Mouse (Mus musculus) spleen, adult 10 weeks (tissue): ENCODE measurements around the gene Car11. TPM values are rescaled to one million over a fixed set of nuclear protein-coding genes. Genes with fewer than 3 reads are reported as not detected.

ENCODE experiments used
- polyA plus RNA-seq: library from polyadenylated mRNA; stranded (reverse); fragments of 350-450 nt; fragmentation: Illumina TruSeq; extraction: RNeasy Lipid Tissue Mini Kit (QIAGEN cat#74804); gene quantifications from one replicate; pipeline ENCODE4 v1.2.3, GENCODE M21; 2015; ENCODE audit warnings: low replicate concordance; ENCODE audit not compliant: insufficient read depth

Car11 gene
- 0.83 TPM for polyA plus RNA-seq

GRCm38 (mm10) chr7:45699523-45700141 is at the start of gene Car11:
Gene Car11, plus strand, starts transcription at chr7:45699843.

GRCm38 (mm10) chr7:45666161-45666560 is 33.5 kb upstream of the Car11 start, which contains the start of gene Fut2:
Gene Fut2, minus strand, starts transcription at chr7:45666394.

DNA sequence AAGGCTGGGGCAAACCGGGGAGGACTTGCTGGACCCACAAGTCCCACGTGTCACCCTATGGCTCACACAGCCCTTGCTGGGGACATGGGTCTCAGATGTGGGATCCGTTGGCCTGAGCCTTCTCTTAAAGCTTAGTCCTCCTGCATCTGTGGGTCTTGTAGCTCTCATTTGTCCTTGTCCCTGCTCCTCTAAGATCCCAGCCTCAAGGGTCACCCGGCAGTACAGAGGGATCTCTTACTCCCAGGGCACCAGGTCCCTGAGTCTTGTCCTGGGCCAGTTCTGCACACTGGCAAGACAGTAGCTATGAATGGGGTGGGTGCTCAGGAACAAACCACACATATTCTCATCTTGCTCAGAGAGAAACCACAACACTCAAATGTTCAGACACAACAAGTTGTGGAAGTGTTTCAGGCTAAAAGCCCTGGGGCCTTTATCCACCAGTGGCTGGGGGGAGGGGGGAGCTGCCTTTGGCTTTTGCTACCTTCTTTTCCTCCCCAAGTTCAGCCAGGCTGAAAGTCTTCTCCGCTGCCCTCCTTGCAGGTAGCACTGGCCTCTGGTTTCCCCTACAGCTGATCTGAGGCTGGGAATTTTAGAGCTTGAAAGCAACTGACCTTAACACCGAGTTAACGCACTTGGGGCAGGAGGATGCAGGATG is 16.1 kb upstream of the Car11 start, which contains the start of gene Ntn5:
TSS of gene Ntn5 (plus strand) at position 627 of the 655 bp plus-strand sequence.

GRCm38 (mm10) chr7:45693921-45694591 is 5.6 kb upstream of the Car11 start, which contains the start of gene Sec1:
Gene Sec1, minus strand, starts transcription at chr7:45694402.

GRCm38 (mm10) chr7:45704730-45705442 is 5.2 kb downstream of the Car11 start, which contains the start of gene Dbp:
Gene Dbp, plus strand, starts transcription at chr7:45705088.

DNA sequence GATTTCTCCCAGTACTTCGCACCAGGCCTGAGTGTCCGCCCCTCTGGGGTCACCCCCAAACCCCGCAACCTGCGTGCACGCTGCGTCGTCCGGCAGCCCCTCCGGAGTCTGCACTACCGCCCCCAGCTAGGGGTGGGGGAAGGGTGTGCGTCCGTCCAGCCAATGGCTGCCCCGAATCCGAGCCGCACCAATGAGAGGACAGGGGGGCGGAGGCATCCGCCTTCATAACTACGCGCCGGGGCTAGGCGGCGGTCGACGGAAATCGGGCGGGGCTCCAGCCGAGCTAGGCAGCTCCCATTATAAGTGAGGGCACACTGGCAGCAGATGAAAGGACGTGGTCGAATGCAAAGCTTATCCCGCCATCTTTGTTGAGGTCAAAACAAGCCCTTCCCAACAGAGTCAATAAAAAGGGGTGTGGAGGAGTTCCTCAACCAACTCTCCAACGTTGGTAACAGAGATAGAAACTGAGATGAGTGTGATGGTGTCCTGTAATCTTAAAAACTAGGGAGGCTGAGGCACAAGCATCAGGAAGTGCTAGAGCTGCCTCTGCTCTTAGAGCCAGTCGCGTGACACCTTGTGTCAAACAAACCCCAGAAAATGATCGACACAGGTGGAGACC is 15.6 kb downstream of the Car11 start, which contains the start of gene Rpl18:
TSS of gene Rpl18 (plus strand) at position 368 of the 619 bp plus-strand sequence.

DNA sequence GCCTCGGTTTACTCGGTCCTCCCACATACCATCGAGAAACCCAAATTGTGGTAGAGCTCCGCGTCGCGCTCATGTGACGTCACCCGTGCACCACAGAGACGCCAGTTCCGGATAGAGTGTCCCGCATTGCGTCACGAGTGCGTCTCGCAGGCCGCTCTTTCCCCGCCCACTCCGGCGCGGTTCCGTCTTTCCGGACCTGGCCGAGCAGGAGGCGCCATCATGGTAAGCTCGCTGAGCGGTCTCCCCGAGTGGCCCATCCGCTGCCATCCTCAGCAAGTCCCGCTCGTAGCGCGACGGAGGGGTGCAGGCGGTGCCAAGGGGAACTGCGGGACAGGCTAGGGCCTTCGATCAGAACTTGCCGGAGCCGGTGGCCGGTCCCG is 18.3 kb downstream of the Car11 start, which contains the start of gene Sphk2:
TSS of gene Sphk2 (minus strand) at position 85 of the 380 bp plus-strand sequence.

DNA sequence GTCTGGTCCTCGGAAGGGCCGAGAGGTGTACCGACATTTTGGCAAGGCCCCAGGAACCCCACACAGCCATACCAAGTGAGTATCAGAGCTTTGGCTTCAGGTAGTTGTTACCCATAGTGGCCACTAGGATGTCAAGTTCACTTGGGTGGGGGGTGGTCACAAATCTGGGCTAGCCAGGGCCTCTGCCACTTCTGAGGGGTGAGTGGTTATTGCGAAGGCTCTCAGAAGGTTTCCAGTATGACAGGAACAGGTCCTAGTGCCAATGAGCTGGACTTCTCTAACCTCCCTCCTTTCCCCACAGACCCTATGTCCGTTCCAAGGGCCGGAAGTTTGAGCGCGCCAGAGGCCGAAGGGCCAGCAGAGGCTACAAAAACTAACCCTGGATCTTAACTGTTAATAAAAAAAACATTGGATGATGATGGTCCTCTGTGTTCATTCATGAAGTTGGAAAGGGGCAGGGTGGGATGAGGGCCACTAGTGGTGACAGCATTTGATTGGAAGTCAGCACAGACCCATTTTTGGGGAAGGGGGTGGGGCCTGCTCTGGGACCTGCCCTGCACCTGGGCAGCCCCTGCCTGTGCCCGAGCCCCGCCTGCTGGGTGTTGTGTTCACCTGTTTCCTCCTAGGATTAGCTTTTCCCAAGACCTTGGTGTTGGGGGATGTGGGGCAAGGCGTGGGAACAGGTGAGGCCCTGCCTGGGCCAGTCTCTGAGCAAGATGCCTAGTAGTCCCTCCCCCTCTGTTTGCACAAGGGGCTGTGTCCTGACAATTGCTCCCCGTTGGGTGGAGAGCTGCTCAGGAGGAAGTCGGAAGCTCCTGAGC is 21.0 kb downstream of the Car11 start, which contains the start of gene Fam83e:
TSS of gene Fam83e (plus strand) at position 800 of the 821 bp plus-strand sequence.

GRCm38 (mm10) chr7:45725713-45726112 is 26.1 kb downstream of the Car11 start, which contains the start of gene Spaca4:
Gene Spaca4, minus strand, starts transcription at chr7:45725813.

Other genes starting within 250 kb of the Car11 start
- gene Ftl1, start 240.0 kb upstream of the Car11 start, polyA plus RNA-seq: 761 TPM
- gene Bax, start 232.9 kb upstream of the Car11 start, polyA plus RNA-seq: 41.1 TPM
- gene Tulp2, start 218.0 kb upstream of the Car11 start, polyA plus RNA-seq: 0.11 TPM
- gene Gm45808, start 213.0 kb upstream of the Car11 start, polyA plus RNA-seq: not detected
- gene Dhdh, start 211.0 kb upstream of the Car11 start, polyA plus RNA-seq: 6.0 TPM
- 82.9 TPM for gene Nucb1, start 189.4 kb upstream of the Car11 start, polyA plus RNA-seq
- gene Ppp1r15a, start 173.6 kb upstream of the Car11 start, polyA plus RNA-seq: 28.5 TPM
- gene Plekha4, start 173.5 kb upstream of the Car11 start, polyA plus RNA-seq: 3.0 TPM
- 0.86 TPM for gene Hsd17b14, start 144.9 kb upstream of the Car11 start, polyA plus RNA-seq
- 27.9 TPM for gene Bcat2, start 129.7 kb upstream of the Car11 start, polyA plus RNA-seq
- gene Fgf21, start 84.4 kb upstream of the Car11 start, polyA plus RNA-seq: not detected
- gene Fut1, start 82.6 kb upstream of the Car11 start, polyA plus RNA-seq: 0.51 TPM
- 0.46 TPM for gene Izumo1, start 78.0 kb upstream of the Car11 start, polyA plus RNA-seq
- 2.6 TPM for gene Rasip1, start 72.4 kb upstream of the Car11 start, polyA plus RNA-seq
- 1.0 TPM for gene Mamstr, start 59.9 kb upstream of the Car11 start, polyA plus RNA-seq
- not detected for gene Fut2, start 33.4 kb upstream of the Car11 start, polyA plus RNA-seq
- gene Ntn5, start 15.8 kb upstream of the Car11 start, polyA plus RNA-seq: not detected
- gene Sec1, start 5.4 kb upstream of the Car11 start, polyA plus RNA-seq: 0.12 TPM
- gene Dbp, start 5.2 kb downstream of the Car11 start, polyA plus RNA-seq: 14.8 TPM
- gene Rpl18, start 15.6 kb downstream of the Car11 start, polyA plus RNA-seq: 565 TPM
- gene Sphk2, start 18.2 kb downstream of the Car11 start, polyA plus RNA-seq: 5.7 TPM
- 0.17 TPM for gene Fam83e, start 21.4 kb downstream of the Car11 start, polyA plus RNA-seq
- gene Spaca4, start 26.0 kb downstream of the Car11 start, polyA plus RNA-seq: not detected
- not detected for gene Lmtk3, start 83.9 kb downstream of the Car11 start, polyA plus RNA-seq
- gene Sult2b1, start 84.8 kb downstream of the Car11 start, polyA plus RNA-seq: 0.25 TPM
- 52.5 TPM for gene Cyth2, start 114.7 kb downstream of the Car11 start, polyA plus RNA-seq
- gene Kcnj14, start 124.9 kb downstream of the Car11 start, polyA plus RNA-seq: not detected
- gene Grwd1, start 131.1 kb downstream of the Car11 start, polyA plus RNA-seq: 9.6 TPM
- 76.4 TPM for gene Kdelr1, start 172.9 kb downstream of the Car11 start, polyA plus RNA-seq
- 0.11 TPM for gene Grin2d, start 178.5 kb downstream of the Car11 start, polyA plus RNA-seq
- not detected for gene Syngr4, start 196.9 kb downstream of the Car11 start, polyA plus RNA-seq
- 2.7 TPM for gene Tmem143, start 197.1 kb downstream of the Car11 start, polyA plus RNA-seq
- 90.7 TPM for gene Emp3, start 221.6 kb downstream of the Car11 start, polyA plus RNA-seq
- 2.7 TPM for gene Ccdc114, start 224.2 kb downstream of the Car11 start, polyA plus RNA-seq